Mouse (Mus musculus) gastrocnemius, adult 2 months (tissue): ENCODE data around the gene Casq1. TPM values are rescaled to one million over a fixed set of nuclear protein-coding genes. Genes with fewer than 3 reads are reported as not detected.
A peak's percentile ranks its signal among the peaks of the same experiment; 100 is the strongest.

Experiments
- DNase-seq: peaks from one replicate; pipeline ENCODE4 v3.0.0; 2022
- H3K27ac ChIP-seq: fragments of 200-600 bp; 2 replicates; pipeline ENCODE4 v1.8.1; 2022; ENCODE audit warnings: mild to moderate bottlenecking
- H3K4me3 ChIP-seq: fragments of 200-600 bp; 2 replicates; pipeline ENCODE4 v1.8.1; 2022; ENCODE audit warnings: mild to moderate bottlenecking, moderate library complexity
- CTCF ChIP-seq: fragments of 200-600 bp; IDR thresholded peaks from 2 replicates; pipeline ENCODE4 v1.8.1; 2022; ENCODE audit warnings: antibody characterized with exemption, mild to moderate bottlenecking, moderate library complexity
- intact Hi-C: fragments of 180-260 bp; cut with DNase I; formaldehyde crosslinking; loops from one replicate; pipeline ENCODE4 v1.15.1; 2025
- total RNA-seq, 2 experiments: library from RNA; stranded (reverse); gene quantifications; 2 replicates each; pipeline ENCODE4 v1.2.3; 2021

Gene Casq1
- total RNA-seq, 2 experiments from 2014 or later, result 2,819 to 3,581 TPM

DNA sequence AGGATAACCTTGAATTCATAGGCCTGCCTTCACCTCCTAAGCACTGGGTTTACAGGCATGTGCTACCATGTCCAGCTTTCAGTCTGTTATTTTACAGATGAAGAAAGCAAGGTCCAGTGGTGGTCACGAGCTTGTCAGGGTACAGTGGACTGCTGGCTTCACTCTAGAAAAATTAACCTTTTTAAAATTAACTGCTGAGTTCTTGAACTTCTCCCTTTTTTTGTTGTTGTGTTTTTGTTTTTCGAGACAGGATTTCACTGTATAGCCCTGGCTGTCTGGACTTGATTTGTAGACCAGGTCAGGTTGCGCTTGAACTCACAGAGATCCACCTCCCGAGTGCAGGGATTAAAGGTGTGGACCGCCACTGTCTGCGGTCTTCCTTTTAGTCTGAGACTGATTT lies 56.7 kb downstream of the Casq1 start:
- no peak for DNase-seq
- Histone ChIP-seq H3K27ac (peak overlapping the region; percentile 90; the same call in 1 of the 2 replicates), H3K4me3 (no peak overlapping the region)
- TF ChIP-seq CTCF, result no peak
- intact Hi-C loops, result loop anchor here (1.0 to 5.0 kb wide), 2 partner anchors 54 to 80 kb away; partner anchors contain the start of gene Casq1

DNA sequence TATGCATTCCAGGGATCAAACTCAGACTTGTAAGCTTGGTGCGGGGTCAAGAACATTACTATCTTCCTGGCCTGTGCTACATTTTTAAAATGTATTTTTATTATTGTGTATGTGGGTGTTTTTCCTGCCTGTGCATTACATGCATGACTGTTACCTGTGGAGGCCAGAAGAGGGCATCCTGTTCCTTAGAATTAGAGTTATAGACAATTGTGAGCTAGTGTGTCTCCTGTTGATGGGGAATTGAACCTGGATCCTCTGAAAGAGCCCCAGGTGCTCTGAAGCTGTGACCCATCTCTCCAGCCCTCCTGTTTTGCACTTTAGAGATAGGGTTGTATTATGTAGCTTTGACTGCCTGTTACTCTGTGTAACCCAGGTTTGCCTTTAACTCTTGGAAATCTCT lies 57.7 kb downstream of the Casq1 start:
- TF ChIP-seq CTCF, result peak; percentile 78
- peak overlapping the region; percentile 90 for H3K27ac ChIP-seq
- no peak for DNase-seq
- intact Hi-C loops, result loop anchor here (5.0 kb wide), 1 partner anchor 55 kb away; the partner anchor contains the start of gene Casq1
- no peak overlapping the region; the same call in 1 of the 2 replicates for H3K4me3 ChIP-seq

DNA sequence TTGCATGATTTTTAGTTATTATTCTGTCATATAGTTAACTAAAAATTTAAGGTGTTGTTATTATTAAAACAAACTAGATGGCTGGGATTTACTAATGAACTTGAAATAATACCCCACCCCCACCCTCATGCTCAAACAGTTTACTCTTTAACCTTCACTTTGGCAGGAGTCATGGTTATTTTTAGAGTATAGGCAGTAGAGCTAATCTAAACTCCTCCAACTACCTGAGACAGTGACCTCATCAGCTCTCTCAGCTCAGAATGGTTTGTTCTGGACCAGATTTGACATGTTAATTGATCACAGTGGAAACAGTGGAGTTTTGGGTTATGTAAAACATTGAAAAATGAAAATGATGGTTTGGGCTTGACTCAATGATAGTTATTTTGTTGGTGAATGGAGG lies 59.2 kb downstream of the Casq1 start:
- H3K4me3 ChIP-seq, result peak overlapping the region; percentile 45
- no peak for DNase-seq
- TF ChIP-seq CTCF, result no peak
- H3K27ac ChIP-seq, result peak overlapping the region; percentile 90
- intact Hi-C loops, result loop anchor here (5.0 kb wide), 1 partner anchor 57 kb away; the partner anchor contains the start of gene Casq1

DNA sequence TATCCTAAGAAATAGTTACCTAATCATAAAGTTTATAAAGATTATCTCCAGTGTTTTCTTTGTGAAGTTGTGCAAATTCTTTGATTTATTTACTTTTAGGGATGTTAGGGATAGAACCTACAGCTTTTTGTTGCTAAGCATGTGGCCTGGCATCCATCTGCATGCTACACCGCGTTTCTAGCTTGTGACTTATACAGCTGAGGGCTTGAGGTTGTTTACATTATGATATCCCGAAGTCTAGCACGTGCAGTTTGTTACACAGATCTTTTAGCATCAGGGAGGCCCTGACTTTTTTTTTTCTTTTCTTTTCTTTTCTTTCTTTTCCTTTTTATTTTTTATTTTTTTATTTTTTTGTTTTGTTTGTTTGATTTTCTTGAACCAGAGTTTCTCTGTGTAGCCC lies 59.7 kb downstream of the Casq1 start:
- intact Hi-C loops, result loop anchor here (5.0 kb wide), 1 partner anchor 57 kb away; the partner anchor contains the start of gene Casq1
- no peak for DNase-seq
- H3K4me3 ChIP-seq, result peak overlapping the region; percentile 45
- H3K27ac ChIP-seq, result peak overlapping the region; percentile 90
- no peak for TF ChIP-seq CTCF

Other genes starting within 250 kb of the Casq1 start
- under 1 TPM; 0.47 to 0.54 TPM for gene Vangl2, start 191.4 kb downstream of the Casq1 start, total RNA-seq
- gene Nhlh1, start 162.3 kb downstream of the Casq1 start, total RNA-seq, result not detected
- gene Copa, start 137.3 kb downstream of the Casq1 start, total RNA-seq, result 10 to 100 TPM; 88.3 to 90.9 TPM
- 10 to 100 TPM; 27.1 to 31.9 TPM for gene Ncstn, start 137.1 kb downstream of the Casq1 start, total RNA-seq
- gene Pex19, start 93.1 kb downstream of the Casq1 start, total RNA-seq, result 10 to 100 TPM; 62.9 to 80.8 TPM
- 100 to 1,000 TPM; 158 to 193 TPM for gene Dcaf8, start 71.8 kb downstream of the Casq1 start, total RNA-seq
- 10 to 100 TPM; 19.5 to 35.2 TPM for gene Pea15a, start 13.1 kb downstream of the Casq1 start, total RNA-seq
- gene Atp1a4, start 38.5 kb upstream of the Casq1 start, total RNA-seq, result under 1 TPM; 0.20 to 0.43 TPM
- gene Igsf8, start 41.8 kb upstream of the Casq1 start, total RNA-seq, result 1 to 10 TPM; 7.4 to 8.3 TPM
- 1,000 to 10,000 TPM in 1 of 2 experiments, 100 to 1,000 TPM in 1; 838 to 1,060 TPM for gene Atp1a2, start 78.2 kb upstream of the Casq1 start, total RNA-seq
- gene Kcnj9, start 109.5 kb upstream of the Casq1 start, total RNA-seq, result not detected
- under 1 TPM in 1 of 2 experiments, not detected in 1; 0.06 TPM for gene Kcnj10, start 121.3 kb upstream of the Casq1 start, total RNA-seq
- 1 to 10 TPM; 3.8 to 3.9 TPM for gene Pigm, start 156.7 kb upstream of the Casq1 start, total RNA-seq